Mouse (Mus musculus) left cerebral cortex, postnatal 10 days (tissue): Measurements from ENCODE around the gene Grap2. TPM values are rescaled to one million over a fixed set of nuclear protein-coding genes. Genes with fewer than 3 reads are reported as not detected.

Experiments used
- DNase-seq, 2 experiments: peaks; one replicate each; pipeline ENCODE4 v3.0.0; 2021 to 2022; ENCODE audit warnings: low spot score in 2 of 2, mixed read lengths in 1 of 2; ENCODE audit errors: extremely low spot score in 1 of 2
- intact Hi-C: fragments of 180-260 bp; cut with DNase I; formaldehyde crosslinking; loops from one replicate; pipeline ENCODE4 v1.15.1; 2025
- total RNA-seq, 2 experiments: library from RNA; stranded (reverse); gene quantifications; 2 replicates each; pipeline ENCODE4 v1.2.3; 2021

Gene Grap2
- 1 to 10 TPM in 1 of 2 experiments, under 1 TPM in 1; 0.84 to 1.3 TPM for total RNA-seq

GRCm38 (mm10) chr15:80572291-80572690 is at the start of gene Grap2:
Gene Grap2, plus strand, starts transcription at chr15:80572594.
- DNase-seq = no peak
- intact Hi-C loops = no loop called here

GRCm38 (mm10) chr15:80529955-80530869 is 42.2 kb upstream of the Grap2 start:
- peak; percentile 52 to 59 for DNase-seq
- intact Hi-C loops = no loop called here

- intact Hi-C loops = no loop called here
- no peak for DNase-seq
Observed at GRCm38 (mm10) chr15:80531026-80531425, 41.4 kb upstream of the Grap2 start.

GRCm38 (mm10) chr15:80532281-80533072 is 39.9 kb upstream of the Grap2 start:
- intact Hi-C loops = no loop called here
- DNase-seq = no peak

- intact Hi-C loops = no loop called here
- DNase-seq = no peak
Observed at GRCm38 (mm10) chr15:80533274-80533673, 39.1 kb upstream of the Grap2 start.

GRCm38 (mm10) chr15:80536051-80536450 is 36.3 kb upstream of the Grap2 start:
- intact Hi-C loops = no loop called here
- DNase-seq = peak in 1 of 2 experiments; percentile 52

GRCm38 (mm10) chr15:80538075-80538474 is 34.3 kb upstream of the Grap2 start:
- no peak for DNase-seq
- intact Hi-C loops = no loop called here

GRCm38 (mm10) chr15:80538671-80539340 is 33.6 kb upstream of the Grap2 start:
- intact Hi-C loops = no loop called here
- no peak for DNase-seq

GRCm38 (mm10) chr15:80544115-80544514 is 28.3 kb upstream of the Grap2 start:
- intact Hi-C loops = no loop called here
- DNase-seq = no peak

GRCm38 (mm10) chr15:80545430-80545829 is 27.0 kb upstream of the Grap2 start:
- no peak for DNase-seq
- intact Hi-C loops = no loop called here

GRCm38 (mm10) chr15:80554860-80555822 is 17.3 kb upstream of the Grap2 start:
- intact Hi-C loops = no loop called here
- no peak for DNase-seq

- DNase-seq = no peak
- intact Hi-C loops = no loop called here
Observed at GRCm38 (mm10) chr15:80556021-80556420, 16.4 kb upstream of the Grap2 start.

GRCm38 (mm10) chr15:80557745-80558144 is 14.6 kb upstream of the Grap2 start:
- DNase-seq = no peak
- intact Hi-C loops = no loop called here

GRCm38 (mm10) chr15:80559534-80559933 is 12.9 kb upstream of the Grap2 start:
- no peak for DNase-seq
- intact Hi-C loops = no loop called here

- DNase-seq = no peak
- intact Hi-C loops = no loop called here
Observed at GRCm38 (mm10) chr15:80559978-80560377, 12.4 kb upstream of the Grap2 start.

- no peak for DNase-seq
- intact Hi-C loops = no loop called here
Observed at GRCm38 (mm10) chr15:80560646-80561580, 11.5 kb upstream of the Grap2 start.

GRCm38 (mm10) chr15:80562446-80562845 is 9.9 kb upstream of the Grap2 start:
- no peak for DNase-seq
- intact Hi-C loops = no loop called here
